Comparison of ENCODE assay signal across 25 mouse cellular contexts in genomic region chr2:164015304-164015703, GRCm38 (mm10). TPM values are rescaled to one million over a fixed set of nuclear protein-coding genes. Genes with fewer than 3 reads are reported as not detected.
A peak's percentile ranks its signal among the peaks of the same experiment; 100 is the strongest.
DNase-seq lines count a peak whose midpoint lies in the region; ATAC-seq and TF ChIP-seq lines count a peak whose summit lies in the region.
"Had no signal": no experiment of that assay in that cellular context is flagged by ENCODE, and none has a peak within 500 bp of the region (broad histone marks: within the 10 kb centered on the region; RNA-seq: fewer than 3 reads in every experiment).

No protein-coding gene starts in this region.

- no peaks in the 10 kb centered on the region for H3K27me3 ChIP-seq in heart, embryonic 11.5 days (ENCODE audit: control insufficient read depth, insufficient read depth, low read length)
- H3K27me3 ChIP-seq: CH12.LX, Patski had no signal

- intact Hi-C loops in left cerebral cortex, adult 2 months (cut with DNase I), result no loop called here

- TF ChIP-seq CTCF in layer of hippocampus, adult 2 months (conservative IDR thresholded peaks at IDR 0.05), result no peak
- TF ChIP-seq CTCF in left cerebral cortex, adult 2 months (IDR thresholded peaks at IDR 0.05), result no peak

- H3K4me1 ChIP-seq in heart, embryonic 11.5 days (ENCODE audit: control insufficient read depth, insufficient read depth, low read length), result no peaks in the 10 kb centered on the region

- WGBS in heart, embryonic 11.5 days (ENCODE audit: insufficient replicate concordance), result 91% methylated on average over 16 of the region's 16 CpGs

- peaks cover 36% of the 10 kb centered on the region for H3K36me3 ChIP-seq in heart, embryonic 11.5 days (ENCODE audit: control insufficient read depth, insufficient read depth, low read length)

- DNase-seq in heart, adult 11 months, result peak; percentile 80
- DNase-seq in layer of hippocampus, adult 2 months (ENCODE audit: low spot score in 2 of 2), result no peak
- DNase-seq in layer of hippocampus, postnatal 14 days (ENCODE audit: low spot score in 2 of 2), result no peak
- peak; percentile 50 for DNase-seq in R1 (ENCODE audit: low read depth, low spot score)
- peak; percentile 51 for DNase-seq in ZHBTc4 (ENCODE audit: low read depth, low spot score)
- DNase-seq in left cerebral cortex, adult 2 months (ENCODE audit: extremely low spot score in 1 of 2, low spot score in 2 of 2), result no peak
- no peak for DNase-seq in urinary bladder, postnatal 10 days (ENCODE audit: low spot score)
- DNase-seq: adrenal gland, adult 2 months; adrenal gland, adult 8-10 months; adrenal gland, postnatal 10 days; adrenal gland, postnatal 14 days; adrenal gland, postnatal 25 days; adrenal gland, postnatal 36 days; B cell, adult 2 months; cerebellum, adult 11 months; cerebellum, adult 11-12 months; cerebellum, adult 18-20 months; cerebellum, adult 2 months had no signal

- H3K9ac ChIP-seq in heart, embryonic 11.5 days (ENCODE audit: low read depth, low read length), result no peak overlapping the region

- H3K4me2 ChIP-seq in heart, embryonic 11.5 days, result no peak overlapping the region

- H3K9me3 ChIP-seq in heart, embryonic 11.5 days (replicated peaks; ENCODE audit: control insufficient read depth, low read length), result no peaks in the 10 kb centered on the region
- H3K9me3 ChIP-seq: G1E had no signal

- no peak for ATAC-seq in heart, embryonic 11.5 days (replicated peaks; ENCODE audit: insufficient number of reproducible peaks, low FRiP score, low TSS enrichment)
- ATAC-seq: activated CD4-positive, CD25-positive, alpha-beta regulatory T cell, adult 4 months; CD4-positive, CD25-positive, alpha-beta regulatory T cell, adult 4 months; Patski had no signal

- H3K27ac ChIP-seq in heart, embryonic 11.5 days (ENCODE audit: low read depth, low read length), result no peak overlapping the region
- 0 out of 2 replicates have a peak overlapping the region, but pooled peaks have one; percentile 18 for H3K27ac ChIP-seq in layer of hippocampus, adult 2 months
- no peak overlapping the region for H3K27ac ChIP-seq in left cerebral cortex, adult 2 months

- H3K4me3 ChIP-seq in heart, embryonic 11.5 days (ENCODE audit: low read depth, low read length), result no peak overlapping the region
- H3K4me3 ChIP-seq in layer of hippocampus, adult 2 months, result no peak overlapping the region
- H3K4me3 ChIP-seq in left cerebral cortex, adult 2 months, result no peak overlapping the region

RNA-seq across cellular contexts. Expression of gene Pabpc1l, which starts 9.9 kb away (rescaled TPM):
- 0.61 and 0.66 TPM in 2 replicates for polyA plus RNA-seq in heart, embryonic 11.5 days (2014; fragmentation: Nextera tagmentation; extraction: Ambion mirVana)
- total RNA-seq in layer of hippocampus, adult 2 months (2021), result 1 to 10 TPM; 1.1 to 1.2 TPM
- total RNA-seq in layer of hippocampus, postnatal 14 days (2021), result 1 to 10 TPM in 1 of 2 experiments, under 1 TPM in 1; 0.69 to 1.7 TPM
- 1 to 10 TPM in 1 of 2 experiments, under 1 TPM in 1; 0.84 to 1.1 TPM for total RNA-seq in left cerebral cortex, adult 2 months (2021)
- total RNA-seq: ES-E14 had no signal

RNA-seq across cellular contexts. Expression of gene Ywhab, which starts 20.5 kb away (rescaled TPM):
- 254 and 271 TPM in 2 replicates for polyA plus RNA-seq in heart, embryonic 11.5 days (2014; fragmentation: Nextera tagmentation; extraction: Ambion mirVana)
- 100 to 1,000 TPM; 520 to 529 TPM for total RNA-seq in layer of hippocampus, adult 2 months (2021)
- total RNA-seq in layer of hippocampus, postnatal 14 days (2021), result 100 to 1,000 TPM; 573 to 578 TPM
- 100 to 1,000 TPM; 440 to 460 TPM for total RNA-seq in left cerebral cortex, adult 2 months (2021)

RNA-seq across cellular contexts. Expression of gene Stk4, which starts 54.8 kb away (rescaled TPM):
- 20.8 and 21.4 TPM in 2 replicates for polyA plus RNA-seq in heart, embryonic 11.5 days (2014; fragmentation: Nextera tagmentation; extraction: Ambion mirVana)
- 10 to 100 TPM; 46.9 to 50.4 TPM for total RNA-seq in layer of hippocampus, adult 2 months (2021)
- 10 to 100 TPM; 41.5 to 43.0 TPM for total RNA-seq in layer of hippocampus, postnatal 14 days (2021)
- total RNA-seq in left cerebral cortex, adult 2 months (2021), result 10 to 100 TPM; 32.4 to 41.9 TPM

RNA-seq across cellular contexts. Expression of gene Tomm34, which starts 55.7 kb away (rescaled TPM):
- 56.7 and 59.1 TPM in 2 replicates for polyA plus RNA-seq in heart, embryonic 11.5 days (2014; fragmentation: Nextera tagmentation; extraction: Ambion mirVana)
- total RNA-seq in layer of hippocampus, adult 2 months (2021), result 100 to 1,000 TPM; 107 to 108 TPM
- total RNA-seq in layer of hippocampus, postnatal 14 days (2021), result 10 to 100 TPM; 55.3 to 58.4 TPM
- 10 to 100 TPM; 79.2 to 83.9 TPM for total RNA-seq in left cerebral cortex, adult 2 months (2021)

Comparison
In these comparisons a context has a peak if more than half of its experiments do, and no peak if none do; other contexts are left out.
1. DNase-seq: peak in heart, adult 11 months (single experiment), R1 (single experiment) and ZHBTc4 (single experiment); none in layer of hippocampus, adult 2 months (0 of 2), layer of hippocampus, postnatal 14 days (0 of 2), left cerebral cortex, adult 2 months (0 of 2) and urinary bladder, postnatal 10 days (single experiment).